Comparison of ENCODE assay signal across 9 mouse cellular contexts in genomic region chr4:123080791-123081190, GRCm38 (mm10). TPM values are rescaled to one million over a fixed set of nuclear protein-coding genes. Genes with fewer than 3 reads are reported as not detected.
A peak's percentile ranks its signal among the peaks of the same experiment; 100 is the strongest.
DNase-seq lines count a peak whose midpoint lies in the region; ATAC-seq and TF ChIP-seq lines count a peak whose summit lies in the region.
"Had no signal": no experiment of that assay in that cellular context is flagged by ENCODE, and none has a peak within 500 bp of the region (broad histone marks: within the 10 kb centered on the region; RNA-seq: fewer than 3 reads in every experiment).

No protein-coding gene starts in this region.

- no peaks in the 10 kb centered on the region for H3K4me1 ChIP-seq in forebrain, embryonic 11.5 days (replicated peaks; ENCODE audit: control insufficient read depth, insufficient read depth, low read length)
- peaks cover 5% of the 10 kb centered on the region; the same call in 1 of the 2 replicates for H3K4me1 ChIP-seq in forebrain, embryonic 12.5 days
- no peaks in the 10 kb centered on the region for H3K4me1 ChIP-seq in bone marrow, adult 2 months (ENCODE audit: control insufficient read depth, insufficient read depth, low read length)
- H3K4me1 ChIP-seq in hindbrain, embryonic 13.5 days (replicated peaks), result no peaks in the 10 kb centered on the region

- H3K4me3 ChIP-seq in forebrain, embryonic 11.5 days (ENCODE audit: low read depth, low read length), result no peak overlapping the region
- H3K4me3 ChIP-seq in forebrain, embryonic 12.5 days (replicated peaks), result no peak overlapping the region
- H3K4me3 ChIP-seq in bone marrow, adult 2 months (replicated peaks; ENCODE audit: control insufficient read depth, low read depth, low read length), result peak overlapping the region; percentile 61
- no peak overlapping the region for H3K4me3 ChIP-seq in hindbrain, embryonic 13.5 days

- H3K36me3 ChIP-seq in forebrain, embryonic 11.5 days (ENCODE audit: control insufficient read depth, insufficient read depth, low read length), result no peaks in the 10 kb centered on the region
- no peaks in the 10 kb centered on the region for H3K36me3 ChIP-seq in forebrain, embryonic 12.5 days (replicated peaks)
- no peaks in the 10 kb centered on the region for H3K36me3 ChIP-seq in hindbrain, embryonic 13.5 days

- no peaks in the 10 kb centered on the region for H3K27me3 ChIP-seq in forebrain, embryonic 11.5 days (ENCODE audit: control insufficient read depth, insufficient read depth, low read length)
- H3K27me3 ChIP-seq in forebrain, embryonic 12.5 days, result no peaks in the 10 kb centered on the region; the same call in 1 of the 2 replicates
- 0 out of 2 replicates have a peak, but pooled peaks cover 2% of the 10 kb centered on the region for H3K27me3 ChIP-seq in hindbrain, embryonic 13.5 days

- no peak overlapping the region for H3K4me2 ChIP-seq in forebrain, embryonic 11.5 days (ENCODE audit: low read depth, low read length, severe bottlenecking)
- no peak overlapping the region for H3K4me2 ChIP-seq in forebrain, embryonic 12.5 days
- H3K4me2 ChIP-seq in hindbrain, embryonic 13.5 days, result no peak overlapping the region

- WGBS in forebrain, embryonic 11.5 days, result 56% methylated on average over 13 of the region's 13 CpGs
- WGBS in forebrain, embryonic 12.5 days, result 40% methylated on average over 13 of the region's 13 CpGs
- WGBS in bone marrow, adult 2 months, result 60% methylated on average over 13 of the region's 13 CpGs
- 12% methylated on average over 13 of the region's 13 CpGs for WGBS in large intestine, adult 2 months
- WGBS in hindbrain, embryonic 13.5 days, result 39% methylated on average over 13 of the region's 13 CpGs

- no peak overlapping the region for H3K9ac ChIP-seq in forebrain, embryonic 11.5 days (ENCODE audit: low read length)
- no peak overlapping the region for H3K9ac ChIP-seq in forebrain, embryonic 12.5 days
- H3K9ac ChIP-seq in hindbrain, embryonic 13.5 days, result no peak overlapping the region

- no peak for TF ChIP-seq POLR2A in bone marrow, adult 2 months (IDR thresholded peaks at IDR 0.05; ENCODE audit: borderline replicate concordance, control insufficient read depth, low read depth, low read length)

- H3K27ac ChIP-seq in forebrain, embryonic 11.5 days (ENCODE audit: low read depth, low read length), result no peak overlapping the region
- H3K27ac ChIP-seq in forebrain, embryonic 12.5 days, result no peak overlapping the region
- H3K27ac ChIP-seq in bone marrow, adult 2 months (ENCODE audit: control insufficient read depth, insufficient read depth, low read depth, low read length, poor library complexity), result peak overlapping the region; percentile 59; the same call in 1 of the 2 replicates
- no peak overlapping the region for H3K27ac ChIP-seq in hindbrain, embryonic 13.5 days

- peak; percentile 49 for DNase-seq in forebrain, embryonic 11.5 days (ENCODE audit: low spot score)
- DNase-seq in large intestine, adult 2 months (ENCODE audit: low read depth, low spot score), result peak; percentile 80
- peak; percentile 32 to 44 for DNase-seq in right cerebral cortex, postnatal 36 days (ENCODE audit: low spot score in 2 of 2)
- DNase-seq in B cell, adult 2 months, result no peak

- no peak for TF ChIP-seq CTCF in bone marrow, adult 2 months (IDR thresholded peaks at IDR 0.05; ENCODE audit: control insufficient read depth, insufficient read depth, low read length)

- ATAC-seq in forebrain, embryonic 11.5 days (replicated peaks; ENCODE audit: low FRiP score), result no peak
- no peak for ATAC-seq in forebrain, embryonic 12.5 days (ENCODE audit: low FRiP score)
- no peak for ATAC-seq in hindbrain, embryonic 13.5 days (ENCODE audit: low FRiP score)
- ATAC-seq in CD4-positive, CD25-positive, alpha-beta regulatory T cell, adult 4 months, result no peak

- H3K9me3 ChIP-seq in forebrain, embryonic 11.5 days (ENCODE audit: control insufficient read depth, low read length), result no peaks in the 10 kb centered on the region
- no peaks in the 10 kb centered on the region for H3K9me3 ChIP-seq in forebrain, embryonic 12.5 days
- H3K9me3 ChIP-seq in hindbrain, embryonic 13.5 days, result no peaks in the 10 kb centered on the region

RNA-seq across cellular contexts. Expression of gene Bmp8b, which starts 24.2 kb away (rescaled TPM):
- polyA plus RNA-seq in forebrain, embryonic 11.5 days (2014; fragmentation: Nextera tagmentation; extraction: Ambion mirVana), result 0.20 and 0.24 TPM in 2 replicates
- 0.17 and 0.24 TPM in 2 replicates for polyA plus RNA-seq in forebrain, embryonic 12.5 days (2016; fragmentation: Nextera tagmentation; extraction: Ambion mirVana)
- polyA plus RNA-seq in bone marrow, adult 2 months (2011; ENCODE audit: insufficient read depth, insufficient read length, low replicate concordance, missing spikeins), result not detected in 2 replicates
- 4.0 and 6.9 TPM in 2 replicates for polyA plus RNA-seq in large intestine, adult 2 months (2012; rRNA removed)
- 0.22 TPM in 2 replicates for polyA plus RNA-seq in hindbrain, embryonic 13.5 days (2015; fragmentation: Nextera tagmentation; extraction: Ambion mirVana)
- polyA plus RNA-seq in CD4-positive, CD25-positive, alpha-beta regulatory T cell, adult 4 months (2017; shearing (Covaris generic)), result under 1 TPM in 1 of 2 experiments, not detected in 1; 0.28 TPM

RNA-seq across cellular contexts. Expression of gene Oxct2b, which starts 35.3 kb away (rescaled TPM):
- not detected in 2 replicates for polyA plus RNA-seq in forebrain, embryonic 11.5 days (2014; fragmentation: Nextera tagmentation; extraction: Ambion mirVana)
- 0.15 and 0.17 TPM in 2 replicates for polyA plus RNA-seq in forebrain, embryonic 12.5 days (2016; fragmentation: Nextera tagmentation; extraction: Ambion mirVana)
- polyA plus RNA-seq in bone marrow, adult 2 months (2011; ENCODE audit: insufficient read depth, insufficient read length, low replicate concordance, missing spikeins), result 0.56 TPM in 1 of 2 replicates, not detected in the other
- 0.15 and 0.66 TPM in 2 replicates for polyA plus RNA-seq in large intestine, adult 2 months (2012; rRNA removed)
- polyA plus RNA-seq in hindbrain, embryonic 13.5 days (2015; fragmentation: Nextera tagmentation; extraction: Ambion mirVana), result 0.21 and 0.40 TPM in 2 replicates
- not detected for polyA plus RNA-seq in CD4-positive, CD25-positive, alpha-beta regulatory T cell, adult 4 months (2017; shearing (Covaris generic))
- polyA plus RNA-seq: heart, postnatal 0 days had no signal

RNA-seq across cellular contexts. Expression of gene Ppie, which starts 59.0 kb away (rescaled TPM):
- polyA plus RNA-seq in forebrain, embryonic 11.5 days (2014; fragmentation: Nextera tagmentation; extraction: Ambion mirVana), result 116 and 123 TPM in 2 replicates
- 103 and 109 TPM in 2 replicates for polyA plus RNA-seq in forebrain, embryonic 12.5 days (2016; fragmentation: Nextera tagmentation; extraction: Ambion mirVana)
- polyA plus RNA-seq in bone marrow, adult 2 months (2011; ENCODE audit: insufficient read depth, insufficient read length, low replicate concordance, missing spikeins), result 23.6 and 30.0 TPM in 2 replicates
- polyA plus RNA-seq in large intestine, adult 2 months (2012; rRNA removed), result 18.1 and 19.1 TPM in 2 replicates
- 60.9 and 64.8 TPM in 2 replicates for polyA plus RNA-seq in hindbrain, embryonic 13.5 days (2015; fragmentation: Nextera tagmentation; extraction: Ambion mirVana)
- 100 to 1,000 TPM; 104 to 139 TPM for polyA plus RNA-seq in CD4-positive, CD25-positive, alpha-beta regulatory T cell, adult 4 months (2017; shearing (Covaris generic))

Comparison
In these comparisons a context has a peak if more than half of its experiments do, and no peak if none do; other contexts are left out.
1. DNase-seq: peak in forebrain, embryonic 11.5 days (single experiment), large intestine, adult 2 months (single experiment) and right cerebral cortex, postnatal 36 days (2 of 2); none in B cell, adult 2 months (0 of 2).